Mouse (Mus musculus) left cerebral cortex, adult 8-10 months (tissue): ENCODE results near the gene Lpin2. TPM values are rescaled to one million over a fixed set of nuclear protein-coding genes. Genes with fewer than 3 reads are reported as not detected.

ENCODE experiments used
- DNase-seq, 2 experiments: peaks; one replicate each; pipeline ENCODE4 v3.0.0; 2022; ENCODE audit warnings: low spot score in 2 of 2
- total RNA-seq, 4 experiments: library from RNA; stranded (reverse); gene quantifications; 2 replicates each; pipeline ENCODE4 v1.2.4; 2022

Lpin2 gene
- total RNA-seq, 4 experiments from 2014 or later = 72.6 to 86.2 (median 78.6) TPM

GRCm38 (mm10) chr17:71260658-71261057 is 78.3 kb downstream of the Lpin2 start:
- no peak for DNase-seq

- DNase-seq = no peak
These were observed 80.8 kb downstream of the Lpin2 start for GRCm38 (mm10) chr17:71263136-71263535.

DNA sequence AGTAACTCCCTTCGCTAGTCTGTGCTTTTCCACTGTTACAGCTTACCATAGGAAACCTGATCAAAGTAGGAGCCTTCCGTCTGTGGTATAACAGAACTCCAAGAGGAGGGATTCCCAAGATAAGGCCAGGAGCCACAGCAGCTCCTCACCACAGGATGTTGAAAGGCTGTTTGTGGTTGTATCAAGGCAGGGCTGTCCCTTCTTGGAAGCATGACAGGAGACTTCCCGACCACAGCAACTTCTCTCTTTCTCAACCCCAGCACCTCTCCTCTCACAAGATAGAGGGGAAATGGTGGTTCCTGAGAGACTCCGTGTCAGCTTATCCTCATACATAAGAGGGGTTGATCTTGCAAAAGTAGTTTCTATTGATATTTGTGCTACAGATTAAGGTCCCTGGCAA is 82.4 kb downstream of the Lpin2 start:
- no peak for DNase-seq

DNA sequence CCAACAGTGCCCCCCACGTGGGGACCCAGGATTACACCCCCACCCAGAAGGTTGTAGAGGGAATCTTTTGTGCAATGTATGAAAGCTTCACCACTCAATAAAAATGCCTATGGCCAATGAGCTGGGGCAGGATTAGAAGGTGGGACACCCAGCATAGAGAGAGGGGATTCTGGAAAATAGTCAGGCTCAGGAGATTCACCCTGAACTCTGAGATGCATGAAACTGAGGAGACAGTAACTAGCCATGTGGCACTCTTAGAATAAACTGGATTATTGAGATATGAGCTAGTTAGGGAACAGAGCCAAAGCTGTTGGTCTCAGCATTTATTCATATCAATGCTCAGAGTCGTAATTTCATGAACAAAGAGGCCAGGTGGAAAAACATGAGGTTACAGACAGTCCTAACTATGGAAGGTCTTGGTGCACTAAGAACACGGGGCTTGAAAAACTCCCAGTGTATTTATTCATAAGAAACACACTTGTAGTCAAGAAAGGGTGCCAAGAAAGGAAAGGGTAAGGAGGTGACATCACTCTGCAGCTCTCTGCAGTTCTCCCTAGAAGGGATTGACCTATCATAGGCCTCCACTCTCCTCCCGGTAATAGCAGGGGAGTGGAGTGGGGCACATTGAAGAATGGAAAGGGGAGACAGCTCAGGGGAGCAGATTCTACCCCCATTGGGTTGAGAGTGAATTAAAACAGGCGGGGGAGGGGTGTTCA is 83.1 kb downstream of the Lpin2 start:
- no peak for DNase-seq

GRCm38 (mm10) chr17:71267374-71267773 is 85.0 kb downstream of the Lpin2 start:
- no peak for DNase-seq

GRCm38 (mm10) chr17:71268152-71268551 is 85.8 kb downstream of the Lpin2 start:
- no peak for DNase-seq

GRCm38 (mm10) chr17:71268599-71268998 is 86.2 kb downstream of the Lpin2 start:
- no peak for DNase-seq

DNA sequence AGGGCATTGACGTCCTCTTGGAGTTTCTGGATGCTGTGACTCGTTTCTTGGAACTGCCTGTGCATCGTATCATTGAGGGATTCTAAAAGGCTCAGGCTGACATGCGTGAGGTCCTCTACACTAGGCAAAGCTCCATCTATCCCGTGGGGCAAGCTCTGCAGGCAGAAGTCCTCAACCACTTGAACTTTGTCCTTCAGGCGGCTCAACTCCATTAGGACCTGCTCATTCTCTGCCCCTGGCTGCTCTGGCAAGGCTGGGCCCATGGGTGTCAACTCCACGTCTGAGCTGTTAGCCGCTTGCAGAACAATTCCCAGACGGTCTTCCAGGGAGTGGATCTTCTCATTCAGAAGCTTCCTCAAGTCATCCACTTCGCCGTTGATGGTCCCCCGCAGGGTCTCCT is 91.5 kb downstream of the Lpin2 start:
- no peak for DNase-seq

GRCm38 (mm10) chr17:71276771-71277170 is 94.4 kb downstream of the Lpin2 start:
- DNase-seq = no peak

GRCm38 (mm10) chr17:71277701-71278491 is 95.5 kb downstream of the Lpin2 start:
- DNase-seq = no peak

GRCm38 (mm10) chr17:71282716-71283115 is 100.4 kb downstream of the Lpin2 start:
- DNase-seq = no peak

GRCm38 (mm10) chr17:71283237-71283636 is 100.9 kb downstream of the Lpin2 start:
- DNase-seq = no peak

- no peak for DNase-seq
These were observed 102.5 kb downstream of the Lpin2 start for GRCm38 (mm10) chr17:71284890-71285289.

- no peak for DNase-seq
These were observed 103.6 kb downstream of the Lpin2 start for GRCm38 (mm10) chr17:71285929-71286328.

DNA sequence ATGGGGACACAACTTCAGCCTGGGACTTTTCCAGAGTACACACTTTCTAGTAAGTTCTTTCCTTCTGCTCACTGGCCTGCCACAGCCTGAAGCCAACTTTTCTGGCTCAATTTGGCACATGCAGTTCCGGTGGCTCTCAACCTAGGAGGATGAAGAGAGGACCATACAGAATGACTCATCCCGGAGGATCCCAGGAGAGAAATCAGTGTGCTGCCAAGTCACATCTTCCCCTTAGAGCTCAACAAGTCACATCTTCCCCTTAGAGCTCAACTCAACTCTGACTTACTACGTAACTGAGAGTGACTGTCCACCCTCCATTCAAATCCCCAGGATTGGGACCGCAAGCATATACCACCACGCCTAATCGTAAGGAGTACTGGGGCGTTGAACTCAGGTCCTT is 105.2 kb downstream of the Lpin2 start:
- DNase-seq = no peak

GRCm38 (mm10) chr17:71288145-71288758 is 105.9 kb downstream of the Lpin2 start:
- no peak for DNase-seq

GRCm38 (mm10) chr17:71288808-71289548 is 106.6 kb downstream of the Lpin2 start:
- no peak for DNase-seq

GRCm38 (mm10) chr17:71289572-71290176 is 107.3 kb downstream of the Lpin2 start:
- no peak for DNase-seq

GRCm38 (mm10) chr17:71290486-71291410 is 108.4 kb downstream of the Lpin2 start:
- no peak for DNase-seq

DNA sequence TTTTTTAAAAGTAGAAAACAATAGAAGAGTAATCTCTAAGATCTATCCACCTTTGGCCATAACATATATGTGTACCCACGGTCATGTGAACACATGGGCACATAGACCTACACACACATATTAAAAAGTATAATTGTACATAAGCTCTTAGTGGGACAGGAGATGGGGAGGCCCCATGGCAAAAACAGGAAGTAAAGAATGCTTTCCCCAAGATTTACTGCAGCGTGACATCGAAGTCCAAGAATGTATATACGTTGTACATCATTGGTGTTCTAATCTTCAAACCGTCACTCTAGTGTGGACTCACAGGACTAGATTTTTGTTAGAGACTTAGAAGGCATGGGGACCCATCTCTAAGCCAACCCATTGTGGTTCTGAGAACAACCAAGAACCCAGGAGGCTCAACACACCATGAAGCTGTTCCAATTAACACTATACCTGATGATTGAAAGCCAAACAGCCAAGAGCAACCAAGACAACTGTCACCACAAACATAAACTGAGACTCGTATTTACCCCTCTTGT is 109.6 kb downstream of the Lpin2 start:
- no peak for DNase-seq
